Mouse (Mus musculus) megakaryocyte, embryonic 14.5 days (primary cell): Measurements from ENCODE around the gene Cd6. TPM values are rescaled to one million over a fixed set of nuclear protein-coding genes. Genes with fewer than 3 reads are reported as not detected.

Experiments
- H3K27me3 ChIP-seq: replicated peaks from 2 replicates; pipeline ENCODE3; 2012; ENCODE audit warnings: inconsistent platforms
- H3K36me3 ChIP-seq: replicated peaks from 2 replicates; pipeline ENCODE3; 2012; ENCODE audit warnings: low read length, inconsistent platforms, mixed read lengths
- H3K4me1 ChIP-seq: 2 replicates; pipeline ENCODE4 v1.6.1; 2012; ENCODE audit warnings: inconsistent platforms
- H3K4me3 ChIP-seq: replicated peaks from 2 replicates; pipeline ENCODE3; 2012; ENCODE audit warnings: moderate library complexity, mild to moderate bottlenecking, inconsistent platforms
- H3K9me3 ChIP-seq: 2 replicates; pipeline ENCODE4 v1.6.1; 2012; ENCODE audit warnings: inconsistent platforms
- FLI1 ChIP-seq: IDR thresholded peaks from 2 replicates; pipeline ENCODE4 v1.6.1; 2012; ENCODE audit warnings: low read length, inconsistent platforms, mixed read lengths
- GATA1 ChIP-seq: IDR thresholded peaks from 3 replicates; pipeline ENCODE4 v1.6.1; 2012; ENCODE audit warnings: mixed read lengths, low read length, inconsistent platforms, borderline replicate concordance
- polyA plus RNA-seq: library from polyadenylated mRNA; stranded (reverse); fragments of >175 nt; gene quantifications from 2 replicates; pipeline ENCODE4 v1.2.3, GENCODE M21; 2012; ENCODE audit warnings: low replicate concordance; ENCODE audit not compliant: insufficient read depth

Gene Cd6
- polyA plus RNA-seq, 1 experiment, result not detected

GRCm38 (mm10) chr19:10804850-10805660 lies 24.8 kb downstream of the Cd6 start:
- Histone ChIP-seq H3K36me3 (no peaks in the 10 kb centered on the region), H3K4me3 (no peak overlapping the region), H3K4me1 (peaks cover 3% of the 10 kb centered on the region; the same call in 1 of the 2 replicates), H3K27me3 (peaks cover 49% of the 10 kb centered on the region), H3K9me3 (0 out of 2 replicates have a peak, but pooled peaks cover 2% of the 10 kb centered on the region)
- no peak for TF ChIP-seq FLI1
- no peak for TF ChIP-seq GATA1

- Histone ChIP-seq H3K36me3 (no peaks in the 10 kb centered on the region), H3K27me3 (peaks cover 51% of the 10 kb centered on the region), H3K4me3 (no peak overlapping the region), H3K9me3 (0 out of 2 replicates have a peak, but pooled peaks cover 2% of the 10 kb centered on the region), H3K4me1 (peaks cover 3% of the 10 kb centered on the region; the same call in 1 of the 2 replicates)
- no peak for TF ChIP-seq GATA1
- TF ChIP-seq FLI1, result no peak
Measured at GRCm38 (mm10) chr19:10803751-10804150, 26.1 kb downstream of the Cd6 start.

DNA sequence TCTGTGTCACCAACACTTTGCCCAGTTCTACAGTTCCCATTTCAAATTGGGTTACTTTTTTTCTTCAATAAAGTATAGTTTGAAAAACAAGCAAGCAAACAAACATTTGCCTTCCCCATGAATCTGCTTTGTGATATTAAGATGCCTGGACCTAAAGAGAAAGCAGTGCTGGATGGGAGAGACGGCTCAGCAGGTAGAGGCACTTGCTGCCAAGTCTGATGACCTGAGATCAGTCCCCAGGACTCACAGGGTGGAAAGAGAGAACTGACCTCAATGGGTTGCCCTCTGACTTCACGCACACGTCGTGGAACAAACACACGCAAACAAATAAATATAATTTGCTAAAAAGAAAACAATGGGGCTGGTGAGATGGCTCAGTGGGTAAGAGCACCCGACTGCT lies 28.0 kb downstream of the Cd6 start:
- Histone ChIP-seq H3K4me3 (no peak overlapping the region), H3K36me3 (no peaks in the 10 kb centered on the region), H3K9me3 (0 out of 2 replicates have a peak, but pooled peaks cover 2% of the 10 kb centered on the region), H3K27me3 (peaks cover 59% of the 10 kb centered on the region), H3K4me1 (peaks cover 3% of the 10 kb centered on the region; the same call in 1 of the 2 replicates)
- TF ChIP-seq GATA1, result no peak
- TF ChIP-seq FLI1, result no peak

DNA sequence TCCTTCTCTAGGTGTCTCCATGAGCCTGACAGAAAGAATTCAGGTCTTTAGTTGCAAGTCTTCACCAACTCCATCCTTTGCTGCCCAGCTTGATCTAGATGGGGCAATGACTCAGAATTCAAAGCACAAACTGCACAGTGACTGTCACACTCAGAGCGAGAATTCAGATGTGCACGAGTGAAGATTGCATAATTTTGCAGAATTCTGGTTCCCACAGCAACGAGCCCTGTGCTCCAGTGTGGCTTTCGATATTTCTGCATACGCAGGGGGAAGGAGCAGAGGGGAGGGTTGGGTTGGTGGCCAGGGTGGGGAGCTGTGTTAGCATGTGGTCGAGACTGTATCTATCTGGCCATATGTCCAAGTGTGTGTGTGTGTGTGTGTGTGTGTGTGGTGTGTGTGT lies 28.8 kb downstream of the Cd6 start:
- TF ChIP-seq GATA1 (no peak), FLI1 (no peak)
- H3K4me1 ChIP-seq, result peaks cover 3% of the 10 kb centered on the region; the same call in 1 of the 2 replicates
- H3K4me3 ChIP-seq, result no peak overlapping the region
- peaks cover 62% of the 10 kb centered on the region for H3K27me3 ChIP-seq
- 0 out of 2 replicates have a peak, but pooled peaks cover 2% of the 10 kb centered on the region for H3K9me3 ChIP-seq
- no peaks in the 10 kb centered on the region for H3K36me3 ChIP-seq

GRCm38 (mm10) chr19:10799155-10799554 lies 30.7 kb downstream of the Cd6 start:
- TF ChIP-seq FLI1 (no peak), GATA1 (no peak)

GRCm38 (mm10) chr19:10798576-10798975 lies 31.3 kb downstream of the Cd6 start:
- TF ChIP-seq GATA1 (no peak), FLI1 (no peak)
- H3K4me1 ChIP-seq, result peaks cover 3% of the 10 kb centered on the region; the same call in 1 of the 2 replicates
- H3K27me3 ChIP-seq, result peaks cover 80% of the 10 kb centered on the region
- H3K4me3 ChIP-seq, result no peak overlapping the region
- H3K36me3 ChIP-seq, result no peaks in the 10 kb centered on the region
- no peaks in the 10 kb centered on the region for H3K9me3 ChIP-seq

More at GRCm38 (mm10) chr19:10799155-10799554, 30.7 kb downstream of the Cd6 start:
- Histone ChIP-seq H3K4me1 (peaks cover 3% of the 10 kb centered on the region; the same call in 1 of the 2 replicates), H3K36me3 (no peaks in the 10 kb centered on the region), H3K9me3 (0 out of 2 replicates have a peak, but pooled peaks cover 2% of the 10 kb centered on the region), H3K27me3 (peaks cover 77% of the 10 kb centered on the region), H3K4me3 (no peak overlapping the region)

DNA sequence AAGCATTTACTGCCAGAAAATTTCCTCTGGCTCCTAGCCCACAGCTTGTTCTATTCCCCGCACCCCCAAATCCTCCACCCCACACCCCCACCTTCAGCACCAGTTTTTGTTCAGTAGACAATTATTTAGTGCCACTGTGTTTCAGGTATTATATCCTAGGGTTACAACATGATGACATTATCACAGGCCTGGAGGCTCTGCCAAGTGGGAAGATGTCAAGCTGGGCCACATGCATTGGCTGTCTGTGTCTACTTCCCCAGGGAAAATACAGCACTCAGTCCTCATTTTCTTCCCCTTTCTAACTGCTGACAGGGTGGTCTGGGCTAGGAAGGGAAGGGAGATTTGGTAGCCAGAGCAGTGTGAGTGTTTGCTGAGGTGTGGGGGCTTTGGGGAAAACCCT lies 34.9 kb downstream of the Cd6 start:
- no peak overlapping the region for H3K4me3 ChIP-seq
- no peaks in the 10 kb centered on the region for H3K9me3 ChIP-seq
- no peak for TF ChIP-seq GATA1
- no peak for TF ChIP-seq FLI1
- no peaks in the 10 kb centered on the region for H3K4me1 ChIP-seq
- H3K36me3 ChIP-seq, result no peaks in the 10 kb centered on the region
- peaks cover 84% of the 10 kb centered on the region for H3K27me3 ChIP-seq

- TF ChIP-seq FLI1 (no peak), GATA1 (no peak)
- no peaks in the 10 kb centered on the region for H3K36me3 ChIP-seq
- H3K27me3 ChIP-seq, result peaks cover 86% of the 10 kb centered on the region
- no peak overlapping the region for H3K4me3 ChIP-seq
- H3K4me1 ChIP-seq, result peaks cover 8% of the 10 kb centered on the region
- no peaks in the 10 kb centered on the region for H3K9me3 ChIP-seq
Measured at GRCm38 (mm10) chr19:10793044-10793443, 36.8 kb downstream of the Cd6 start.

- Histone ChIP-seq H3K9me3 (no peaks in the 10 kb centered on the region), H3K4me1 (peaks cover 9% of the 10 kb centered on the region), H3K27me3 (peaks cover 89% of the 10 kb centered on the region), H3K4me3 (no peak overlapping the region), H3K36me3 (no peaks in the 10 kb centered on the region)
- TF ChIP-seq GATA1, result no peak
- TF ChIP-seq FLI1, result no peak
Measured at GRCm38 (mm10) chr19:10790323-10790722, 39.5 kb downstream of the Cd6 start.

DNA sequence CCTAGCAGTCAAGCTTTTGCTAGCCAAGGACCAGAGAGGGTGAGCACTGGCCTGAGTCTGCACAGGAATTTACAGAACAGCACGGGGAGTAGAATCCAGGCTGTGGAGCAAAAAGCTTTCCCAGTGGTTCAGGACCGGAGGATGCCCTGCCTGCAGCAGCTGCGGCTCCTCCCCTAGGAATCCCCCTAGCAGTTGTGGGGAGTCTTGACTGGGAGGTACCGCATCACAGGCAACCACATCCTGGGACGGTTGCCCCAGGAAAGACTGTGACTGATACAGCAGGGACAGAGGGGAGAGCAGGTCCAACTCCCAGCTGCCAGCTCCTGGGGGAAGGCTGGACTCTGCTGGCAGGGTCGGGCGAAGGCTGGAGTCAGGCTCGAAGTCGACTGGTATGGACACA lies 41.6 kb downstream of the Cd6 start:
- peaks cover 9% of the 10 kb centered on the region for H3K4me1 ChIP-seq
- H3K36me3 ChIP-seq, result no peaks in the 10 kb centered on the region
- peaks cover 87% of the 10 kb centered on the region for H3K27me3 ChIP-seq
- TF ChIP-seq GATA1 (no peak), FLI1 (no peak)
- H3K9me3 ChIP-seq, result no peaks in the 10 kb centered on the region
- H3K4me3 ChIP-seq, result no peak overlapping the region
